Mouse (Mus musculus) erythroblast, adult 5-6 weeks (primary cell): ENCODE data around the gene Cog3. TPM values are rescaled to one million over a fixed set of nuclear protein-coding genes. Genes with fewer than 3 reads are reported as not detected.

Experiments used
- ATAC-seq: replicated peaks from 2 replicates; pipeline ENCODE4 v1.8.0; 2016; ENCODE audit warnings: moderate number of reproducible peaks, mild to moderate bottlenecking, moderate TSS enrichment, inconsistent platforms; ENCODE audit not compliant: poor library complexity, low FRiP score, severe bottlenecking
- total RNA-seq, 2 experiments: library from RNA; stranded (forward) in 1 of 2; stranded (reverse) in 1 of 2; fragments of 150-400 nt in 1 of 2; fragments of 200-764, 138-1000 nt in 1 of 2; gene quantifications; 2 replicates each; pipeline versions ENCODE4 v1.2.3 to v1.2.4; 2015 to 2017; ENCODE audit warnings: low replicate concordance in 2 of 2

The Cog3 gene
- total RNA-seq, 2 experiments from 2014 or later, result 6.0 to 11.9 TPM

DNA sequence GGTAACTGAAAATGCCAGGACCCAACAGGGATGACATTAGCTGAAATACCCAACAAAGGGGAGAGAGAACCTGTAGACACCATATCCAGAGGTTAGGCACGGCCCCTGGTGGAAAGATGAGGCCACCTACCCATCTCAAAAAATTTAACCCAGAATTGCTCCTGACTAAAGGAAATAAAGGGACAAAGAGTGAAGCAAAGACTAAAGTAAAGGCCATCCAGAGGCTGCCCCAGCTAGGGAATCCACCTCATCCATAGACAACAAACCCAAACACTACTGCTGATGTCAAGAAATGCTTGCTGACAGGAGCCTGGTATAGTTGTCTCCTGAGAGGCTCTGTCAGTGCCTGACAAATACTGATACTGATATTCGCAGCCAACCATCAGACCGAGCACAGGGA, 42.6 kb downstream of the Cog3 start:
- no peak for ATAC-seq

DNA sequence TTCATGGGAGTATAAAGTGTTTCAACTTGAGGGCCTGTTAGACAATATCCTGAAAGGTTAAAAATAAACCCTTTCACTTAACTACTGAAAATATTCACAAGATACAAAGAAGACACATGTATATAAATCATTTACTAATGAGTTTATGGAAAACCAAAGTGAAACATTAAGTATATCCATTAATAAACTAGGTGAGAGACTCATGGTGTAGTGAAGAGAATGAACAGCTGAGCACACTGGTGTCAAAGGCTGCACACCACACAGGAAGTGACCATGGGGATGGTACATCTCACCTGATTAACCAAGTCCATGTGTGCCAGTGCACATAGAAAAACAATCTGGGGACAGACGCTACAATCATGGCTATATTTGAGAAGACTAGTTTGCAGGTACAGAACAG, 45.3 kb downstream of the Cog3 start:
- ATAC-seq, result no peak

DNA sequence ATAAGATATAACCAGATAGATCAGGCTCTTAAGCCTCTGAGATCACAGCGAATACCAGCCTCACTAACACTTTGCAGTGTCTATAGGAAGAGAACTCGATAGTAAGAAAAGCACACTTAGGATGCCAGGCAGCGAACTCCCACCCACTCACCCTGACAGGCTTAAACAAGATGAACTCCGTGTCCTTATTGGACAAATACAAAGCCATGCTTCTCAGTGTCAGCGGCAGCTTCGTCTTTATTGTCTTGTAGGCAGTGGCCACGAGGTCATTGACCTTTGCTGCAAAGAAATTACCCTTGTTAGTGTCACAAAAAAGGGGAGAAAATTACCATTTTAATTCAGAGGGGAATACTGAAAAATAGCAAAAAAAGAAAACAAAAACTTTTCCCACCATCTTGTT, 46.5 kb downstream of the Cog3 start:
- no peak for ATAC-seq

DNA sequence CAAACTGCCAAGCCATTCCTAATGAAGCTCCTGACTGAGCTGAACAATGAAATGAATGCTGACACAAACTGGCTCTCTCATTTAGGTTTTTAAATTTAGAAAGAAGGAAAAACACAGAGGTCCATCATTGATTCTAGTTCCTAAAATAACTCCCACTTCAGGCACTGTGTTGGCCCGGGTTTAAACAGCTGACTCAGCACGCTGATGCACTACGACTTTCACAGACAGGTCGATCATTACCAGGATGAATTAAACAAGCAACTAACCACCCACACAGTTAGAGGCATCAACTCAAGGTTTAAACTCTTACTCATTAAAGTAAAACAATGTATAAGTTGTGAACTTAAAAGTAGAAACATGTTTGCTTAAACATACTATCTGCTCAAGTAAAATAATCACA, 47.7 kb downstream of the Cog3 start:
- no peak for ATAC-seq

DNA sequence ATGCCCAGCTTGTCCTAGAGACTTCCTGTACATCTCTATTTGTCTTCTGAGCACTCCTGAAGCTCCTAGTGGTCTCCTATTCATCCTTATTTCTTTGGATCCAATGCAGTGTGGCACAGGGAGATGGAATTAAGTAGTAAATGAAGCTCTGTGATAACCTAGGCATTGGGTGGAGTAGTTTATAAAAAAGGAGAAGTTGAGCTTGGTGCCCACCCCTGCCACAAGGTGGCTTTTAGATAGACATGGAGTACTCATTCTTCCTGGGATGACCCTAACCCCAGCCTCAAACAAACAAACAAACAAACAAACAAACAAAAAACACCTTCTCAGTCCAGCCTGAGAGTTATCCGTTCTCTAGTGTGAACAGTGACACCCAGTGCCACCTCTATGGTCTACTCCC, 56.4 kb downstream of the Cog3 start:
- no peak for ATAC-seq

DNA sequence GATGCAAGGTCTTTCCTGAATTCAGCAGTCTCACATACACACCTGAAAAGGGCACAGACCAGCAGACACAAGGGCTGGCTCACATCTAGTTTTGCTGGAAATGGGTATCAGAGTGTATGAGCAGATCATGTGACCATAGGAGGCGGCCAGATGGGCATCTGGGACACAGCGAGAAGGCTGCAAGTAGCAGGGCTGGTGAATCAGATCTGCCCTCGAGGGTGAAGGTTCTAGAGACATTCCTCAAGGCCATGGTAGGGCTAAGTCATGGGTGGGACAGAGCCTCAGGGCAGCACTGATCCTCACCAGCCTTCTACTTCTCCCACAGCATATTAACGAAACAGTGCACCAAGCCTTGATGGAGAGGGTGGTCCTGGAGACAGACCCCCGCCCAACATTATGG, 58.2 kb downstream of the Cog3 start:
- no peak for ATAC-seq

DNA sequence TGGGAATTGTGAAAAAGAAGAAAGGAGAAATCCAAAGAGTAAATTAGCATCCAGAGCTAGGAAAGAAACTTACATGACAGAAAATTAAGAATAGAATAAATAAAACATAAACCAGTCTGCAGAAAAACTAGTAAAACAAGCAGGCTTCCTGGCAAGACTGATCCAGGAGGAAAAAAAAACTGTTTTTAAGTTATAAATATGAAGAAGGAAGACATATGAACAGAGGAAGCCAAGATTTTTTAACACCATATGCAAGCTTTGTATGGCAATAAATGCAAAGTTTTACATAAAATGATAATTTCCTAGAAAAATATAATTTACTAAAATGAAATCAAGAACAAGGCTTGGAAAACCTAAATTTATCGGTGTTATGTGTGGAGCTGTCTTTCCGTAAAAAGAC, 63.9 kb downstream of the Cog3 start:
- ATAC-seq, result no peak

DNA sequence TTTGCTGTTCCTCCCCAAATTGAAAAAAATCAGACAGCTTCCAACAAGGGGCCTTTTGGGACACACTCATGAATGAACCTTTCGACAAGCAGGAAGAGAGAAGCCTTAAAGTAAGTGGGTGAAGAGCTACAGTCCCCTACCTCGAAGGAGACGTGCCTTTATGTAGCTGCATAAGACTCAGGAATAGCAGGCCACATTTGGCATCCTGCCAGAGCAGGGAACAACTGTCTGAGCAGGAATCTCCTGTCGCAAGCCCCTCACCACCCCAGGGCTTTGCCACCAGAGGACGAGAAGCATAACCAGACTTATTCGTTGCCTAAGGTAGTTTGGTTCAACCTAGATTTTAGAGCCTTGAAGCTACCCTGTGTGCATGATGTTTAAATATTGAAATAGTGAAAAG, 78.0 kb downstream of the Cog3 start:
- no peak for ATAC-seq

DNA sequence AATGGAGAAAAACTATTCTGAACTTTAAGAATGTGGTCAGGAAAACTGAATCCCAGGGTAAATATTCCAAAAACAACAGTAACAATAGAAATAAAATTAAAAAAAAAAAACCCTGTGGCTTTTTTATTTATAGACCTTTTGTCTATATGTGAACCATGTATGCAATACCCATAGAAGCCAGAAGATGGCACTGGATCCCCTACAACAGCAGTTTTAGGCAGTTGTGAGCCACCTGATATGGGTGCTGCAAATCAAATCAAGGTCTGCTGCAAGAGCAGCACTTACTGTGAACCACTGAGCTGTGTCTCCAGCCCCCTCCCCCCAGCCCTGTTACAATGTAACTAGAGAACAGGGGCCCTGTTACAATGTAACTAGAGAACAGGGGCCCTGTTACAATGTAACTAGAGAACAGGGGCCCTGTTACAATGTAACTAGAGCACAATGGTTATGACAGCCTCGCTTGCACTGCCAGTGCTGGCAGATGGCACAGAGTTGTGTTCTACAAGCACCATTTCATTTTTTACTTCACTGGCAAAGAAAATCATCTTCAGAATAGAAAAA, 85.2 kb downstream of the Cog3 start:
- ATAC-seq, result no peak

DNA sequence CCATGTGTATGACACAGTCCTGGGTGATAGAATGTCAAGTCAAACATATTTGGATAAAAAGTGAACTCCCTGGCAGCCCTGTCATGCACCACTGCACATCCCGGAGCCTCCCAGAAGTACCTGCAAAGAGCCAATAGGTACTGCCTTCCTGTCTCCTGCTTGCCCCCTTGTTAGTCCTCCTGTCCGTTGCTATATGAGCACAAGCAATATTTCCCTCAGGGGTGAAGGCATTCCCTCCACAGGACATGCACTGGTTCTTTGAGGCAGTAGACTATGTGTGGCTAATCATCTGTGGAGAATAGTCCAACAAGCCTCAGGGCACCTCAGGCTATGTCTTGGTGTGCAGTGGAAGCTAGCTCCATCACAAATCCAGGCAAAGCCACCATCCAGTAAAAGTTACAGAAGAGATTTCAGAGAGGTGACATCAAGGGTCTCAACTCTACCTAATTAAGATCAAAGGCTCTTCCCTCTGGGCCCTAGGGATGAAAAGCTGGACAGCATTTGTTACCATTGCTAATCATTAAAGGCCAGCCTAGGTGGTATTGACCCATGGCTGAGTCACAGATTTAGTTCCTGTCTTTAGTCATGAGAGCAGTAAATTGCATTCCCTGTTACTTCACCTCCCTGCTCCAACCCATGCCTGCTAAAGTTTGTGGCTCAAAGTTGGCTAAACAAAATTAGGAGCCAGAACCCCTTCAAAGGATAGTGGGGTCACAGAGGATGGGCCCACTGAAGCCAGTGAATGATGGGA, 88.7 kb downstream of the Cog3 start:
- no peak for ATAC-seq

DNA sequence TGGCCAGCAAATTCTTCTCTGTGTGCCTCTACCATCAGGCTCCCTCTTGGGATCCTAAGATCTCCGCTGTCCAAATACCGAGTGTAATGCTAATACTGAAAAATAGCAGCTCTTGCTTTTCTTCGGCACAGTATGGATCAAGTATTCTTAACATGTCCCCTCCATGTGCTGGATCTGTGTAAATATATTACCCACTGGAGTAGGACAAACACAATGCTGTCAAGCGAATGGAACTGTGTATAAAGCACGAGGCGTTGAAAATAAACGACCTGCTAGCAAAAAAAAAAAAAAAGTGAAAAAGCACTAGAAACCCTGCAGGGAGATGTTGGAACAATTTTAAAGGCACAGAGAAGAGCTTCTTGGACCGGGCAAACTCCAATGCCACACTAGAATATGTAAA, 92.8 kb downstream of the Cog3 start:
- ATAC-seq, result no peak

DNA sequence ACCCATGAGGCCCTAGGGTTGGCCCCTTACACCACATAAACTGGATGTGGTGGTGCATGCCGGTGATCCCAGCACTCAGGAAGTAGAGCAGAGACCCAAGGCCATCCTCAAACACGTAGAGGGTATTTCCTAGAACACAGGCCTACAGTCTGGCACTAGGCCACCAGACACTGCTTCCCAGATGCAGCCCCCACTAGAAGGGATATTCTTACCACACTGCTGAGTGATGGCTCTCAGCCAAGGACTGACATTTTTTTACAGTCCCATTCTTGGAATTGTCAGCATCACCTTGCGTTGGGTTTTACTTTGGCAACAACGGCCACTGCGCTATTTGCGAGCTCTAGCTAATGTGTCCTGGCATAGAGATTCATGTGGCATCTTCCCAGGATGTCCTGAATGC, 93.4 kb downstream of the Cog3 start:
- ATAC-seq, result no peak

Other genes with a start within 250 kb of the Cog3 start
- not detected in 2 replicates for gene Spert, start 161.4 kb downstream of the Cog3 start, total RNA-seq (2015; ENCODE audit: low replicate concordance)
- not detected in 2 replicates for gene Spert, start 161.4 kb downstream of the Cog3 start, total RNA-seq (2017; ENCODE audit: low replicate concordance)
- gene Erich6b, start 112.3 kb downstream of the Cog3 start, total RNA-seq (2015; ENCODE audit: low replicate concordance), result not detected in 2 replicates
- not detected in 2 replicates for gene Erich6b, start 112.3 kb downstream of the Cog3 start, total RNA-seq (2017; ENCODE audit: low replicate concordance)
- 8.2 and 13.3 TPM in 2 replicates for gene Slc25a30, start 32.5 kb upstream of the Cog3 start, total RNA-seq (2015; ENCODE audit: low replicate concordance)
- 3.4 and 7.0 TPM in 2 replicates for gene Slc25a30, start 32.5 kb upstream of the Cog3 start, total RNA-seq (2017; ENCODE audit: low replicate concordance)
- 1,739 and 1,947 TPM in 2 replicates for gene Tpt1, start 90.6 kb upstream of the Cog3 start, total RNA-seq (2015; ENCODE audit: low replicate concordance)
- 548 and 914 TPM in 2 replicates for gene Tpt1, start 90.6 kb upstream of the Cog3 start, total RNA-seq (2017; ENCODE audit: low replicate concordance)
- gene Kctd4, start 200.5 kb upstream of the Cog3 start, total RNA-seq (2015; ENCODE audit: low replicate concordance), result not detected in 2 replicates
- gene Kctd4, start 200.5 kb upstream of the Cog3 start, total RNA-seq (2017; ENCODE audit: low replicate concordance), result 0.34 TPM in 1 of 2 replicates, not detected in the other